Mouse (Mus musculus) splenic B cell, adult 2 months (primary cell): ENCODE measurements at regions not wholly inside any gene's neighbourhood (a gene's known extent, or its start where the extent isn't known, plus 50 kb on each side); places are given as distances from the start of the nearest gene placed in this dataset.

Experiments used
- DNase-seq: peaks from one replicate; pipeline ENCODE4 v3.0.0-alpha.2; 2011; ENCODE audit warnings: low read depth, low spot score
- H3K27me3 ChIP-seq: 2 replicates; pipeline ENCODE4 v1.6.1; 2012; ENCODE audit warnings: mild to moderate bottlenecking, low read length, moderate library complexity, mixed read lengths; ENCODE audit not compliant: control insufficient read depth, poor library complexity, insufficient read depth, severe bottlenecking
- H3K36me3 ChIP-seq: 2 replicates; pipeline ENCODE4 v1.6.1; 2012; ENCODE audit warnings: mild to moderate bottlenecking, low read length, moderate library complexity, mixed read lengths; ENCODE audit not compliant: control insufficient read depth, poor library complexity, insufficient read depth, severe bottlenecking

DNA sequence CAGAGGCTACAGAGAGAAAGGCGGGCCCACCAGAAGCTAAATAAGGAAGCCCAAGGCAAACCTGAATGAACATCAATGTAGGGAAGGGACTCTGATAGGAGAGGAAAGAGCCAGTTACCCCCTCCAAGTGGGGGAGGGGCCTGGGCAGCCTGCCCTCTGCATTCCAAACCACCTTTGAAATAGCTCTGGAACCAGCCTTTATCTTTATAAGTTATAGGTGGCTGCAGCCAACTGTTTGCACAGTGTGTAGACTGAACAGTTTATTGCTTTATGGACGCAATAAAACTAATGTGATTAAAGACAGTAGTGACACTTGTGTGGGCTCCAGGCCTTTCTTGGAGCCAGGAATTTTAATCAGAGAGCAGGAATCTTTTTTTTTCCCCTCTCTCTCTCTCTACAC is 75.4 kb upstream of the Lifr start:
- DNase-seq, result no peak
- Histone ChIP-seq H3K27me3 (no peaks in the 10 kb centered on the region), H3K36me3 (no peaks in the 10 kb centered on the region)

DNA sequence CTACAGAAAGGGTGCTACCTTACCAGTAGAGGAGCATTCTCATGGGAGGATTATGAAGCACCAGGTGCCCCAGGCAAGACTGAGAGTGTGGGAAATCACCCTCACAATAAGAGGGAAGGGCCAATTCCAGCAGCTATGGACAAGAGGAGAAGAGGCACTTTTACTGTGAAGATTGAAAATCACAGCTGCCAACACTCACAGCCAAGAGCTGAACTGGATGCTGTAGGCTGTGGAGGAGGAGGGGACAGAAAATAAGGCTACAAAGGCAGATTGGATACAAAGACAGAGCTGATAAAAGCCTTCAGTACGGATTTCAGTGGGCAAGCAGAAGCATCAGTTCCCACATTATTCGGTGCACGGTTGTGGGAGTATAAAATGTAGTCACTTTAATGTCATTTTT is 74.4 kb upstream of the Lifr start:
- Histone ChIP-seq H3K36me3 (no peaks in the 10 kb centered on the region), H3K27me3 (no peaks in the 10 kb centered on the region)
- no peak for DNase-seq

GRCm38 (mm10) chr15:7017281-7017845 is 73.1 kb upstream of the Lifr start:
- no peak for DNase-seq
- Histone ChIP-seq H3K27me3 (no peaks in the 10 kb centered on the region), H3K36me3 (no peaks in the 10 kb centered on the region)

DNA sequence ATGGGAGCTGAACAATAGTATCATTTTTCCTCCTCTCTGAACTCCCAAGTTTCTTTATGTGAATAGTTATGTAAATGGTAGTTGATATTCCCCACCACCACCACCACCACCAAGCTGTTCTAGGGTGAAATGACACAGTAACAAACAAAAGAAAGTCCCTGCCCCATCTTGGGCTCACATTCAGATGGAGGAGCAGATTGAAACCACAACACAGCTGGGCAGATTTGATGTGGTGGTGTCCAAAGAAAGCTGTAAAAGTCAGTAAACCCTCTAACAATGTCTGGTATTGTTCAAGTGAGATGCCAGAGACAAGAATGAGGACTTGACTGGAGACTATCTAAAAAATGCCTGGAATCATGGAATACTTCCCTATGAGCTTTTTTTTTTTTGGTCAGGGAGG is 67.8 kb upstream of the Lifr start:
- Histone ChIP-seq H3K36me3 (no peaks in the 10 kb centered on the region), H3K27me3 (no peaks in the 10 kb centered on the region)
- DNase-seq, result no peak

DNA sequence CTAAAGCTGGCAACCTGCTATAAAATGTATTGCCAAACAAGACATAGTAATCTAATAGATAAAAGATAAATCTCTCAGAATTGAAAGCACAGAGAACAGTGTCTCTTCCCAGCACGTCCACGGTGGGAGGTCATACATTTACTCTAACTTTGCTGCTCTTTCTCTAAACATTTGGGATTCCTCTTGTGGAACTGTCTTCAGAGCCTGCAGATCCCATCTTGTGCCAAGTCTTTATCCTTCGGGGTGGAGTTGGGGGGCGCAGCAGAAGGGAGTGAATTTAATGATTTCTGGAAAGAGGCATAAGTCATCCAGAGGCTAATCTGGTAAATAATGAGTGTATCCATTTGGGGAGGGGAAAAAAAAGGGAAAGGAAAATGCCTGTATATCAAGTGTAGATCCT is 65.2 kb upstream of the Lifr start:
- DNase-seq, result no peak
- Histone ChIP-seq H3K27me3 (no peaks in the 10 kb centered on the region), H3K36me3 (no peaks in the 10 kb centered on the region)

DNA sequence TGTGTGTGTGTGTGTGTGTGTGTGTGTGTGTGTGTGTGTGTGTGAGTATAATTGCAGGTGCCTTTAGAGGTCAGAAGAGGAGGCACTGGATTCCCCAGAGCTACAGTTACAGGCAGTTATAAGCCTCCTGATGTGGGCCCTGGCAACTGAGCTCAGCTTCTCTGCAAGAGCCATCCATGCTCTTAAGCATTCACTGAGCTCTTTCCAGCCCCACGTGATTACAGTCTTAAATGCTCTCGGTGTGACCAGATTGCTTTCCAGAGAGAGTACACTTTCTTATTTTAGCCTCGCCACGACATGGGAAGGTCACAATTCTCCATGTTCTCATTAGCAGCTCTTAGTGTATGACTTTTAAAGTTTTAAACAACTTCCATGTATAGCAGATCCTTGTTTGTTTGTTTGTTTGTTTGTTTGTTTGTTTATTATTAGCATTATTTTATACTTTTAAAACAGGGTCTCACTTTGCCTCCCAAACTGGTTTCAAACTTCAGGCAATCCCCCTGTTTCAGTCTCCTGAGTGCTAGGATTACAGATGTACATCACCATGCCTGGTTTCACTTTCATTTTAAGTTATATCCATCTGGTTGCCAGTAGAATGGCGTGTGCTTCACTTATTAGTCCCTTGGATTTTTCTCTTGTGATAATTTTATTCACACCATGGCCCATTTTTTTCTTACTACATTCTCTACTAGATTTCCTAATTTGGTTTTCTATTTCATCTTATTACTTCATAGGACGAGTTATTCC is 58.9 kb upstream of the Lifr start:
- Histone ChIP-seq H3K27me3 (no peaks in the 10 kb centered on the region), H3K36me3 (no peaks in the 10 kb centered on the region)
- no peak for DNase-seq

GRCm38 (mm10) chr15:7037475-7037874 is 52.9 kb upstream of the Lifr start:
- Histone ChIP-seq H3K27me3 (no peaks in the 10 kb centered on the region), H3K36me3 (no peaks in the 10 kb centered on the region)
- DNase-seq, result no peak

GRCm38 (mm10) chr15:7039119-7039518 is 51.3 kb upstream of the Lifr start:
- Histone ChIP-seq H3K27me3 (no peaks in the 10 kb centered on the region), H3K36me3 (no peaks in the 10 kb centered on the region)
- DNase-seq, result no peak

GRCm38 (mm10) chr15:7039825-7040224 is 50.6 kb upstream of the Lifr start:
- DNase-seq, result peak; percentile 62
- Histone ChIP-seq H3K27me3 (no peaks in the 10 kb centered on the region), H3K36me3 (no peaks in the 10 kb centered on the region)
